Mouse (Mus musculus): ENCODE results near the gene Ado. TPM values are rescaled to one million over a fixed set of nuclear protein-coding genes. Genes with fewer than 3 reads are reported as not detected.
A peak's percentile ranks its signal among the peaks of the same experiment; 100 is the strongest.

The Ado gene
- polyA plus RNA-seq, 1 experiment from 2014 or later, result 17.5 TPM

GRCm38 (mm10) chr10:67537151-67537994, 11.4 kb downstream of the Ado start:
- H3K27me3 ChIP-seq, result peaks cover 35% of the 10 kb centered on the region
- CTCF ChIA-PET, result interaction anchor here (1.2 to 2.5 kb wide), 4 partner anchors 186 to 322 kb away, joined by 5 to 19 read pairs (median 6); no protein-coding TSS in a partner anchor
- peak; percentile 79 for ATAC-seq
- no peak for TF ChIP-seq CTCF (IDR thresholded peaks at IDR 0.05)
- POLR2A ChIA-PET, result interaction anchor here (0.6 to 1.4 kb wide), 3 partner anchors 11 to 246 kb away, joined by 3 to 8 read pairs (median 3); partner anchors contain the start of gene Ado
- in situ Hi-C loops (cut with MboI; ENCODE audit: low pct_unique_long_range_greater_than_20kb), result loop anchor here (5.0 to 10.0 kb wide), 3 partner anchors 190 to 447 kb away; no protein-coding TSS in a partner anchor
- peak; percentile 66 for DNase-seq (ENCODE audit: low read depth, low spot score)

GRCm38 (mm10) chr10:67536621-67537141, 12.1 kb downstream of the Ado start:
- ATAC-seq, result peak; percentile 2
- DNase-seq (ENCODE audit: low read depth, low spot score), result no peak
- CTCF ChIA-PET, result interaction anchor here (0.8 to 2.5 kb wide), 6 partner anchors 176 to 322 kb away, joined by 3 to 19 read pairs (median 6); no protein-coding TSS in a partner anchor
- peaks cover 42% of the 10 kb centered on the region for H3K27me3 ChIP-seq
- POLR2A ChIA-PET, result interaction anchor here (0.6 to 1.4 kb wide), 3 partner anchors 12 to 49 kb away, joined by 3 to 8 read pairs (median 4); partner anchors contain the start of gene Ado
- in situ Hi-C loops (cut with MboI; ENCODE audit: low pct_unique_long_range_greater_than_20kb), result loop anchor here (5.0 to 10.0 kb wide), 3 partner anchors 191 to 448 kb away; no protein-coding TSS in a partner anchor
- no peak for TF ChIP-seq CTCF (IDR thresholded peaks at IDR 0.05)

- H3K27me3 ChIP-seq, result peaks cover 42% of the 10 kb centered on the region
Observed at GRCm38 (mm10) chr10:67535972-67536371, 12.8 kb downstream of the Ado start.

GRCm38 (mm10) chr10:67535256-67535655, 13.5 kb downstream of the Ado start, which contains the start of gene Egr2:
Gene Egr2, plus strand, starts transcription at chr10:67535475.
- TF ChIP-seq CTCF (IDR thresholded peaks at IDR 0.05), result no peak
- H3K27me3 ChIP-seq, result peaks cover 42% of the 10 kb centered on the region
- no peak for DNase-seq (ENCODE audit: low read depth, low spot score)
- in situ Hi-C loops (cut with MboI; ENCODE audit: low pct_unique_long_range_greater_than_20kb), result loop anchor here (5.0 to 10.0 kb wide), 3 partner anchors 192 to 450 kb away; no protein-coding TSS in a partner anchor
- CTCF ChIA-PET, result interaction anchor here (1.2 to 1.9 kb wide), 2 partner anchors 220 to 230 kb away, joined by 6 read pairs; no protein-coding TSS in a partner anchor
- POLR2A ChIA-PET, result no interaction called here
- no peak for ATAC-seq

More at GRCm38 (mm10) chr10:67535972-67536371, 12.8 kb downstream of the Ado start:
- ATAC-seq (peak; percentile 55), DNase-seq (ENCODE audit: low read depth, low spot score) (no peak)
- TF ChIP-seq CTCF (IDR thresholded peaks at IDR 0.05), result no peak
- in situ Hi-C loops (cut with MboI; ENCODE audit: low pct_unique_long_range_greater_than_20kb), result loop anchor here (5.0 to 10.0 kb wide), 3 partner anchors 191 to 449 kb away; no protein-coding TSS in a partner anchor
- ChIA-PET POLR2A (interaction anchor here (0.6 kb wide), 1 partner anchor 48 kb away, joined by 4 read pairs; no protein-coding TSS in a partner anchor), CTCF (interaction anchor here (0.8 to 2.5 kb wide), 6 partner anchors 176 to 323 kb away, joined by 3 to 19 read pairs (median 6); no protein-coding TSS in a partner anchor)

- in situ Hi-C loops (cut with MboI; ENCODE audit: low pct_unique_long_range_greater_than_20kb), result loop anchor here (5.0 to 10.0 kb wide), 2 partner anchors 328 to 455 kb away; no protein-coding TSS in a partner anchor
- DNase-seq (ENCODE audit: low read depth, low spot score) (no peak), ATAC-seq (no peak)
- H3K27me3 ChIP-seq, result peaks cover 21% of the 10 kb centered on the region
- POLR2A ChIA-PET, result no interaction called here
- CTCF ChIA-PET, result no interaction called here
- TF ChIP-seq CTCF (IDR thresholded peaks at IDR 0.05), result no peak
Observed at GRCm38 (mm10) chr10:67529769-67530168, 19.0 kb downstream of the Ado start.

GRCm38 (mm10) chr10:67526435-67526834, 22.3 kb downstream of the Ado start:
- in situ Hi-C loops (cut with MboI; ENCODE audit: low pct_unique_long_range_greater_than_20kb), result no loop called here
- no peak for DNase-seq (ENCODE audit: low read depth, low spot score)
- CTCF ChIA-PET, result no interaction called here
- POLR2A ChIA-PET, result no interaction called here
- no peak for TF ChIP-seq CTCF (IDR thresholded peaks at IDR 0.05)
- no peaks in the 10 kb centered on the region for H3K27me3 ChIP-seq
- ATAC-seq, result no peak

GRCm38 (mm10) chr10:67524694-67525093, 24.1 kb downstream of the Ado start:
- CTCF ChIA-PET, result interaction anchor here (1.5 kb wide), 1 partner anchor 17 kb away, joined by 3 read pairs; no protein-coding TSS in a partner anchor
- no peak for DNase-seq (ENCODE audit: low read depth, low spot score)
- no peaks in the 10 kb centered on the region for H3K27me3 ChIP-seq
- ATAC-seq, result no peak
- in situ Hi-C loops (cut with MboI; ENCODE audit: low pct_unique_long_range_greater_than_20kb), result no loop called here
- TF ChIP-seq CTCF (IDR thresholded peaks at IDR 0.05), result no peak
- POLR2A ChIA-PET, result interaction anchor here (0.6 kb wide), 1 partner anchor 483 kb away, joined by 3 read pairs; no protein-coding TSS in a partner anchor

- DNase-seq (ENCODE audit: low read depth, low spot score) (no peak), ATAC-seq (no peak)
- ChIA-PET POLR2A (interaction anchor here (0.6 kb wide), 1 partner anchor 483 kb away, joined by 3 read pairs; no protein-coding TSS in a partner anchor), CTCF (interaction anchor here (1.5 kb wide), 1 partner anchor 17 kb away, joined by 3 read pairs; no protein-coding TSS in a partner anchor)
- no peak for TF ChIP-seq CTCF (IDR thresholded peaks at IDR 0.05)
- in situ Hi-C loops (cut with MboI; ENCODE audit: low pct_unique_long_range_greater_than_20kb), result no loop called here
- H3K27me3 ChIP-seq, result no peaks in the 10 kb centered on the region
Observed at GRCm38 (mm10) chr10:67524130-67524529, 24.6 kb downstream of the Ado start.

- no peak for TF ChIP-seq CTCF (IDR thresholded peaks at IDR 0.05)
- in situ Hi-C loops (cut with MboI; ENCODE audit: low pct_unique_long_range_greater_than_20kb), result no loop called here
Observed at GRCm38 (mm10) chr10:67518733-67519132, 30.0 kb downstream of the Ado start.

GRCm38 (mm10) chr10:67512871-67513270, 35.9 kb downstream of the Ado start:
- no peak for DNase-seq (ENCODE audit: low read depth, low spot score)
- no peaks in the 10 kb centered on the region for H3K27me3 ChIP-seq
- ATAC-seq, result no peak
- TF ChIP-seq CTCF (IDR thresholded peaks at IDR 0.05), result no peak
- in situ Hi-C loops (cut with MboI; ENCODE audit: low pct_unique_long_range_greater_than_20kb), result no loop called here
- ChIA-PET POLR2A (no interaction called here), CTCF (interaction anchor here (1.6 kb wide), 1 partner anchor 13 kb away, joined by 5 read pairs; no protein-coding TSS in a partner anchor)

More at GRCm38 (mm10) chr10:67518733-67519132, 30.0 kb downstream of the Ado start:
- POLR2A ChIA-PET, result no interaction called here
- H3K27me3 ChIP-seq, result peaks cover 7% of the 10 kb centered on the region
- no peak for ATAC-seq
- DNase-seq (ENCODE audit: low read depth, low spot score), result no peak
- CTCF ChIA-PET, result interaction anchor here (1.3 kb wide), 1 partner anchor 26 kb away, joined by 3 read pairs; no protein-coding TSS in a partner anchor
